Mouse (Mus musculus): Measurements from ENCODE around the gene Icam4.

GRCm38 (mm10) chr9:21043563-21043962, 14.4 kb downstream of the Icam4 start:
- TF ChIP-seq RAD21 (IDR thresholded peaks at IDR 0.05; ENCODE audit: low read depth, low read length) (no peak), MYC (IDR thresholded peaks at IDR 0.05; ENCODE audit: low read depth, low read length) (no peak), E2F4 (IDR thresholded peaks at IDR 0.05; ENCODE audit: insufficient replicate concordance, low read depth, low read length) (no peak), POLR2AphosphoS2 (IDR thresholded peaks at IDR 0.05; ENCODE audit: low read depth, low read length) (no peak), MAFK (IDR thresholded peaks at IDR 0.05; ENCODE audit: insufficient replicate concordance, low read length) (no peak), GABPA (IDR thresholded peaks at IDR 0.05; ENCODE audit: insufficient replicate concordance, low read depth, low read length) (no peak), JUND (conservative IDR thresholded peaks at IDR 0.05; ENCODE audit: low read depth, low read length) (no peak), CTCF (conservative IDR thresholded peaks at IDR 0.05 in 1 of 2, IDR thresholded peaks at IDR 0.05 in 1 of 2; ENCODE audit: low read depth in 2 of 2, low read length in 2 of 2) (no peak), POLR2A (IDR thresholded peaks at IDR 0.05; ENCODE audit: low read depth, low read length) (no peak), MAX (IDR thresholded peaks at IDR 0.05; ENCODE audit: low read length) (no peak), UBTF (IDR thresholded peaks at IDR 0.05; ENCODE audit: low read depth, low read length) (no peak)

All from CH12.LX (cell line).